Mouse (Mus musculus) naive thymus-derived CD4-positive, alpha-beta T cell, adult 2 months (primary cell): Measurements from ENCODE around the gene Gm28308.

Experiments used
- DNase-seq: peaks from one replicate; pipeline ENCODE4 v3.0.0-alpha.2; 2011; ENCODE audit warnings: low read depth

Gene Gm28308

DNA sequence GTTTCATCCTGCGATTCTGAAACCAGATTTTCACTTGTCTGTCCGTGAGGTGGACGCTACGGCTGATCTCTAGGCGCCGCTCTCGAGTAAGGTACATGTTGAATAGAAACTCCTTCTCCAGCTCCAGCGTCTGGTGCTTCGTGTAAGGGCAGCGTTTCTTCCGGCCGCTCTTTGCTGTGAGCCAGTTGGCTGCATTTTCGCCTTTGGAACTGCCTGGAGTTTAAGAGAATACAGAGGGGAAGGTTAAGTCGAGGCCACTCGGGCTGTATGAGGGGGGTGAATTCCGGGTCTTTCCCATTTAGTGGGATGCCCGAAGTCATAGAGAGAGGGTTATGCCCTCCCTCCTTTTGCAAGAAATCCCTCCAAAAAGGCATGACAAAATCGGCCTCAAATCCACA lies 19.4 kb upstream of the Gm28308 start:
- DNase-seq: no peak

DNA sequence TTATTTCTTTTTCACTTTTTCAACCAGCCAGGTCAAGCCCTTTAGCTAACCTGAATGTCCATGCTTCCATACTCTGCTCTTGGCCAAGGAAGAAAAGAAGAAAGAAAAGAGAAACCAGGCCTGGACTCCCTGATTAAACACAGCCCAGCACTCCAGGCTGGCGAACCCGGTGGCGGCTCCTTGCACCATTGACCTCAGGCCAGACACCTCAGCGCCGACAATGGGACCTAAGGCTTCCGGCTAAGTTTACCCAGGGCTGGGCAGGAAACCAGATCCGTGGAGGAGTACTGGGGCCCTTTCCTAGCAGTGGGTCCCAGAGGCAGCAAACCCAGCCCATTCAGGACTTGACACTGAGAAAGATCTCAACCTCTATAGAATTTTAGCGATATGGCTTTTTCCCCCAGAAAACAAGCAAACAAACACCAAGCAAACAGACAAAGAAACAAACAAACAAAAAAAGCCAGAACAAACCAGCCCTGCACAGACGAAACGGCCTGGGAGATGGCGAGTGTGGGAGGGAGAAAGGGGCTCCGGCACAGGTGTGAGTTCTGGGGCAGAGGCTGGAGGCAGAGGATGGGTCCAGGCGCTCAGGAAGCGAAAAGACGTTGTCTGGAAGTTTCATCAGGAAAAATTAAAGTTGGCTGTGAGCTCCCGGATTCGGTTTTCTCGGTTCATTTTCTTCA lies 18.9 kb upstream of the Gm28308 start:
- no peak for DNase-seq

DNA sequence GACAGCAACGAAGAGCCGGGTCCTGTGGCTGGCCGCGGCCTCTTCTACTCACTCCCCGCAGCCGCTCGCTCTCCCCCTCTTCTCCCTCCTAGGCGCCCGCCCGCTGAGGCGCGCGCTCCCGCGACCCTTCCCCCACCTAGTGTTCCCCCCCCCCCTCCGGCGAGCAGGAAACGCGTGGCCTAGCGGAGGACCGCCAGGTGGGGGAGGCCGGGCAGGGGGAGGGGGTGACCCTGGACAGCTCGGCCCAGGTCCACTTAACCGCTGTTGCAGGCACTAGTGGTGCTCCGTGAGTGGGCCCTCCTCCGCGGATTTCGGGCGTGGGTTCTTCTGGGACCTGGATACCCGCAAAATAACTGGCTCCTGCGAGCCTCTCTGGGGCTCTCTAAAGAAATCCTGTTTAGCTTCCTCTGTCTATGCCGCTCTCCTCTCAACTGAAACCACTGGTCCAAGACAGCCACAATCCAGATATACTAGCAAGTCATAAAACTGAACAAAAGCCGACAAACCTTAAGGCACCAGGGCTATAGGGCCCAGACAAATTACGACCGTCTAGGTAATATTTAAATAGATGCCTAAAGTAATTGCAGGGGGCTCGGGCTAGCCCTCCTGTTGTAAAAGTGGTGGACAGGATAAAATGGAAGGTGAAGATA lies 17.5 kb upstream of the Gm28308 start, which contains the start of gene Hoxa9:
Hoxa9 (minus strand) TSS at position 574 of the 650 bp plus-strand sequence.
- DNase-seq: no peak

DNA sequence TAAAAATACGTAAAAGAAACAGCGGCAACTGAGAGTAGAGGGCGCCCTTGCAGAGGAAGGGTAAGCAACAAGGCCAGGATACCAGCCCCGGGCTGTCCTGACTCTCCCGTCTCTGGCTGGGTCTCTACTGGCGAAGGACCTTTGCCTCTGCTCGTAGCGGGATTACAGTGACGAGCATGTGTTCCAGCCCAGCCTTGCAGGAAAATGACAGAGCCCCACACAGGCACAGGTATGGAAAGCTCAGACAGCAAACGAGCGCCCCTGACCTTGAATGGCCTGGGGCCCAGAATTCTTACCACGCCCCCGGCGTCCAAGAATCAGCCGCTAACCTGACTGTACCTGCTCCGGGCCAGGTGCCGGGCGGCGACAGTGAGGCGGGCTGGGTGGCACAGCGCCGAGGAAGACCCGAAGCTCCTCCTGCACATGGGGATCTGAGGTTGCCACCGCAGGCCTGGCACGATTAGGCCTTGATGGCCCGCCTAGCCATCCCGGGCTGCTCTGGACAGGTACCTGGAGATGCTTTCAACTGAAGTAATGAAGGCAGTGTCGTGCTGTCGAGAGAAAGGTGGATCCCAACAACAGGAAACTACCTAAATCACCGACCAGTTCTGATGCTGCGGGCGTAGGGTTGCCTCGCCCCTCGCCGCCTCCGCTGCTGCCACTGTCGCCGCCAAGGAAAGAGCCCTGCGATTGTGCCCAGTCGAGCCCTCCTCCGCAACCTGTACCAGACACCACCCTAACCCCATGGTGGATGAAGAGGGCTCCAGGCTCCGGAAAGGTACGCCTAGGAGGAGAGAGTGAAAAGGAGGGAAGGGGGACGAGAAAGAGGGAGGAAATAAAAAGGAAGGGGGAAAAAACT lies 16.6 kb upstream of the Gm28308 start:
- no peak for DNase-seq

DNA sequence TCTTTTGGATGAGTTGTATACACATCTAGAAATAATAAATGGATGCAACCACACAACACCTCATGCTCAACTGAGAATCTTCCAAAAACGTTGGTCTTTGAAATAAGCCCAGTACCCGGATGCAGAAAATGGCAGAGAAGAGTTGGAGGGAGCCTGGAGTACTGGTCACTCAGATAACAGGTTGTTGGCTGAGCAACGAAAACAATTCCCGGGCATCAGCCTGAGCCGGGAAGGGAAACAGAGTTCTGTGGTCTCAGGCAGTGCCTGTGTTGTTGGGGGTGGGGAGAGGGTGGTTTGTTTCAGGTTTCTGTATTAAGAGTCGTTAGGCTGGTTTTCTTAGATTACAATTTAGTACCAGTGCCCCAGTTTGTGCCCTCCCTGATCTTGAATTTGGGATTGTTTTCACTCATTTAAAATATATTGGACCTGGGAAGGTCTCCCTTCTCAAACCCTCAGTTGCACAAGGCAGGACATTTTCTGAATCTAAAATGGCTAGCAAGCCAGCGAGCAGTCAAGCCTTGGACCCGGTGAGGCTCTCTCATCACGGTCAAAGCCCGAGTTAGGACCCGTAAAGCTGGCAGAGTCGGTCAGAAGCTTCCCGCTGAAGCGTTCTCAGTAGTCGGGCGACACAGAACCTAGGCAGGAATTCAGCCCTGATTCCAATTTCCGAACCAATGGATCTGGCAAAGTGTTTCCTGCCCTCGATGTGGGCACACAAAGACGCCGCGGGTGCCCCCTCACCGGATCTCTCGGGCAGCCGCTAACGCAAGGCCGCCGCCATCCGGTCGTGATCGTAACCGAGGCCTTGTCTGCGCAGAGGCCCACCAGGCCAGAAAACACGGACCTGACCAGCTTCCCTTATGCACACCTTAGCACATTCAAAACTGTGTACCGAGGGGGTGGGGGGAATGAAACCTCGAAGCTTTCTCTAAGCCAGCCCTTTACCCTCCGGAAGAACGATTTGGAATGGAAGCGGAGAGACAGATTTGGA lies 15.6 kb upstream of the Gm28308 start:
- peak; percentile 40 for DNase-seq

DNA sequence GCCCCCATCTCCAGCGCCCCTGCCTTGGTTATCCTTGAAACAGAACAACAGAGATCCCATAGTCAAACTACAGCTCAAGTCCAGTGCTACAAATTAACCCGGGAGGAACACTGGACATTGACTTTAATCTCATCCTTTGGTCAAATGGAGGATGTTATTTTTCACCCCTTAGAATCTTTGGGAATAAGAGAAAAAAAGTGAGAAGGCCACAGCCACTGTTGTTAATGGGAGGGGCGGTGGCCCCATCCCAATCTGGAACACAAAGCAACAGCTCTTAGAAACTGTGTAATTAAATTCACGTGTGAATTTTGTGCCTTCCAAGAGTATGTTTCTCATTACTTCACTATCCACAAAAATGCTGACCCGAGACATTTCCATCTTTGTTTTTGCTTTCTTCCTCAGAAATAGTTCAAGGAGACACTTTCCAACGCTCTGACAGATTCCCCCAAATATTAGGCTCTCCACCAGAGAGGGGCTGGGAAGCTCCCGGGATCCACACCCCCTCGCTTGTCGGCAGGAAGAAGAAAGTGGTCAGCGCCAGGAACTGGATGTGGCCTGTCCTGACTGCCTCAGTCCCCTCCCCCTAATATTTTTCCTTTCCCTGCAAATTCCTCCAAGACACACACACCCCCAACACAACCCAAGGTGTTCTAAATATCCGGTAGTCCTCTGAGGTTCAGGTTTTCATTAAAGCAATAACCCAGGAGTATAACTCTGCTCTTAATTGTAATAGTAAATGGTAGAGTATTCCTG lies 14.5 kb upstream of the Gm28308 start:
- DNase-seq: no peak

DNA sequence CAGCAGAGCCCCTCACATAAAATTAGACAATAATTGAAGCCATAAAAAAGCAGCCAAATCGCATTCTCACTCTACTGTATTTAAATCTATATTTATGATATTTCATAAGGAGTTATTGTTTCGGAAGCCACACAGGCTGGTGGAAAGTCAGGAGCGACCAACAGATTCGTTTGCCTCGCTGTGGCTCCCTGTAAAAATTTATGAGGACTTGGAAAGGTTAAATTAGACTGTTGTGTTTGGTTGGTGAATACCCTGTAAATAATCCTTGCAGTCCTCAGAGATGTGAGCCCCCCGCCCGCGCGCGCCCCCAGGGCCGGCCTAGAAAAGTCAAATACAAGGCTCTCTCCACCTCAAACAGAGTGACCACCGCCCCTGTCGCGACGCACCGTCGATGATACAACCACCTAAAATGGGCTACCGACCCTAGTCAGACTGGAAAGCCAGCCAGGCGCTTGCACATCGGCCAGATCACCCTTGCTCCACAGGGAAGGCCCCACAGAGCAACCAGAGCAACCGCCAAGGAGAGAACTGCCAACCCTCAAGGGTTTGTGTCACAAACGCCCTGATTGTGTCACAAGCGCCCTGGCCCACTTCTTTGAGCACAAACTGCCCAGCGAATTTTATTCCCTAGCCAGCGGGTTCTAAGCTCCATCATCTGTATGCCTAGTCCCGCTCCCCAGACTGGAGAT lies 13.6 kb upstream of the Gm28308 start:
- DNase-seq: peak; percentile 12

DNA sequence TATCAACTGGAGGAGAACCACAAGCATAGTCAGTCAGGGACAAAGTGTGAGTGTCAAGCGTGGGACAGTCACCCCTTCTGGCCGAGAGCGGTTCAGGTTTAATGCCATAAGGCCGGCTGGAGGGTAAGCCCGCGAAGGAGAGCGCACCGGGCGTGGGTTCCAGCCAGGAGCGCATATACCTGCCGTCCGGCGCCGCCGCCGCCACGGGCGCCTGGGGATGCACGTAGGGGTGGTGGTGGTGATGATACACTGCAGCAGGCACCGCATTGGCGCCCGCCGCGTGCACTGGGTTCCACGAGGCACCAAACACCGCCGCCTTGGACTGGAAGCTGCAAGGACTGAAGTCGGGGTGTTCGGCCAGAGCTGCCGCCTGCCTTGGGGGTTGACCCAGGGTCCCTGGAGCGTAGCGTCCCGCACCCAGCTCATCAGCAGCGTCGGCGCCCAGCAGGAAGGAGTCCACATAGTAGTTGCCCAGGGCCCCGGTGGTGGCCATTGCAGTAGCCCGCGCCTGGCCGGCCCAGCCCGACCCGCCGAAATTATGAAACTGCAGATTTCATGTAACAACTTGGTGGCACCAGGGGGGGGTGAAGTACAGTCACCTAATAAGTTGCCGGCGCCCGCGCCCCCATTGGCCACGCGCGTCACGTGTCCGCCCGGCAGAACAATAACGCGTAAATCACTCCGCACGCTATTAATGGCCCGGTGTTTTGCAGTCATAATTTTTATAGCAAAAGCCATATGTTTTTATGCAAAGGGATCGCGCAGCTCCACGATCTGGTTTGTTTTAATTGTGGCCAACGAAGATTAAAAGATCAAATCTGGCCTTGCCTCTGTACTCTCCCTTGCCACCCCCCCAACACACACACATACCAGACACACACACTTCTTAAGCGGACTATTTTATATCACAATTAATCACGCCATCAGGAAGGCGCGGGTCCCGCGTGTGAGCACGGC lies 12.8 kb upstream of the Gm28308 start:
- DNase-seq: peak; percentile 23

DNA sequence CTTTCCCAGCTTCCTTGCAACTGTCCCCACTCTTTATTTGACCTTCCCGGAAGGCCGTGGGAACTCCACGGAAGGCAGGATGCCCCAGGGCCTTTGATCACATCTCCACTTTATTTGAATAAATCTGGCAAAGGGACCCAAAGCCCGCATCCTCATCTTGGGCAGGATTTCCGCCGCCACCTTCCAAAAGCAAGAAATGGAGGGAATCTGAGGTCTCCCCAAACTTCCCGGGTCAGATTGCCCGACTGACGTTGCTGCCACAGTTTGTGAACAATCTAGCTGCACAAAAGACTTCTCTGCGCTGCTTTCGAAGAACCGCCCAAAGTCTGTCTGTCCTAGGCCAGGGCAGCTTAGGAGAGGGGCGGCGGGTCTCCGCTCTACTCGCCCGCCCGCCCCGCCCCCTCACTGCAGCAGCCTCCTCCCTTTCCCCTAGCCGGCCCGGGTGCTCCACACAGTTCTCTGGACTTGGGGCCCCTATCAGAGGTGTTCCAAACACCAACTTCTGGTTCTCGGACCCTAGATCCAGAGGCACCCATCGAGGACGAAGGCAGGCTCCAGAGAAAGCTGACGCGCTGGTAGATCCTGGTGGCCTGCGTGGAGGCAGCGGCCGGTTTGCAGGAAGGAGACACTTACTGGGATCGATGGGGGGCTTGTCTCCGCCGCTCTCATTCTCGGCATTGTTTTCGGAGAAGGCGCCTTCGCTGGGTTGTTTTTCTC lies 11.9 kb upstream of the Gm28308 start:
- peak; percentile 15 for DNase-seq

DNA sequence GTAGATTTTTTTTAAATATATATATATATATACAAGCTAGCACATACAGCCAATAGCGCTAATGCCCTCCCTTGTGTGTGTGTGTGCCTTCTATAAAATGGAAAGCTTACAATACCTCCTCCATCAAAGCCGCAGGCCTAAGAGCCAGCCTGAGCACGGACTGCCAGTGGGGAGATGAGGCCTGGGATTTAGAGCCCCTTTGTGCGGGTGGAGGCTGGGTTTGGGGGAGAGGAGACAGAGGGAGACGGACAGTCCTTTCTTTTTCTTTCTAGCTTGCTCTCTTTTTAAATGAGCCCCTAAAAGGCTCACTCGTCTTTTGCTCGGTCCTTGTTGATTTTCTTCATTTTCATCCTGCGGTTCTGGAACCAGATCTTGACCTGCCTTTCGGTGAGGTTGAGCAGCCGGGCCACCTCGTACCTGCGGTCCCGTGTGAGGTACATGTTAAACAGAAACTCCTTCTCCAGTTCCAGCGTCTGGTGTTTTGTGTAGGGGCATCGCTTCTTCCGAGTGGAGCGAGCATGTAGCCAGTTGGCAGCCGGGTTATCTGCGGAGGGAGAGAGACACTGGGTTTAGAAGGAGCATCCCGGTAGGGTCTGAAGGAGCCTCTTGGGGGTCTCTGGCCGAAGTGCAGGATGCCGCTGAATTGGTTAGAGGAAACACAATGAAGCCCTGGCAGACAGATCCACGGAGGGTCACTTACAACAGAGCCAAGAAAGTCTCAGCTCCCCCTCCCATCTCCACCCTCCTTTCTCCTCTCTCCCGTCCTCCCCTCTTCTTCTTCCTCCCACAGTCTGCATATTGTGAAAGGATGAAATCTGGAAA lies 11.0 kb upstream of the Gm28308 start:
- DNase-seq: peak; percentile 14

DNA sequence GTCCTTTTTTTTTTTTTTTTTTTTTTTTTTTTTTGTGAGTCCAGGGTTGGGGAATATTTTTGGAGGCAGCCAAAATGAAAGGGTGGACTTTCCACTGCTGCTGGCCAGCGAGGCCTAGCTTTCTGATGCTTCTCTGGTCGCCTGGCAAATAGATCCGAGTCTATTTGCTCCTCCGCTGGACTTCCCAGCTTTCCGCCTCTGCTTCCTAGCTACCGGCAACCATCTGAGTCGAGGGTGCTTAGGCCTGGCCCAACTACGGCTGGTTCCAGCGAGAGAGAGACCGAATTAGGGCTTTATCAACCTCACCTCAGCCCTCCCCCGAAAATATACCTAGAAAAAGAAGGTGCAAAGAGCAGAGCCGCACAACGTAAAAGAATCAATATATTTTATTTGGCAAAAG lies 9.6 kb upstream of the Gm28308 start:
- peak; percentile 4 for DNase-seq

DNA sequence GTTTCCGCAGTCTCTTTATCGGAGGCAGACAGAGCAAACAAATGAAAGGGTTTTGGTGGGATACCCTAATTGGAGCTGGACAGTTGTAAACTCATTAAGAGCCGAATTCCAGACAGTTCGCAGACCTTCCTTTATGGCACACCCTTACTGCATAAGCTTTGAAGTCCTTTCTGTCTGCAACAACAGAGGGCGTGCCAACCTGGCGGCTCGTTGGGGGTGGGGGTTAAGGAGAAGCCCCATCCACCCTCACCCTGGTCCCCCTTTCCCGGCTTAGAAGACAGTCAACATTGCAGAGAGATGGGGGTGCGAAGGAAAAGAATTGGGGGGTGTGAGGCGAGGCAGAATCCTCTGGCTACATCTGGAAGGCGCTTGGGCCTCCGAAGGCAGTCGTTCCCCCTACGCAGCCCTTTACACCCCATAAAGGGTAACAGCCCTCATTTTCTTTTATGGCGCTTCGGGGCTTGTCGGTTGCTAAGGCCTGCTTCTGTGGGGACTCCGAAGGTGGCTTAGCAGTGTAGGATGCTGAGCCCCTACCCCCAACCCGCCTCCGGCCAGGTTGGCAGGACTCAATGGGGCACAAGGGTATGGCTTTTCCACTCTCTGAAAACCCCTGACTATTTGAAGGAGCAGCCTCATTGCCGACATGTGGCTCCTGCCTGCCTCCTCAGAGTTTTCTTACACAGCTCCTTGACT lies 9.0 kb upstream of the Gm28308 start:
- peak; percentile 28 for DNase-seq

DNA sequence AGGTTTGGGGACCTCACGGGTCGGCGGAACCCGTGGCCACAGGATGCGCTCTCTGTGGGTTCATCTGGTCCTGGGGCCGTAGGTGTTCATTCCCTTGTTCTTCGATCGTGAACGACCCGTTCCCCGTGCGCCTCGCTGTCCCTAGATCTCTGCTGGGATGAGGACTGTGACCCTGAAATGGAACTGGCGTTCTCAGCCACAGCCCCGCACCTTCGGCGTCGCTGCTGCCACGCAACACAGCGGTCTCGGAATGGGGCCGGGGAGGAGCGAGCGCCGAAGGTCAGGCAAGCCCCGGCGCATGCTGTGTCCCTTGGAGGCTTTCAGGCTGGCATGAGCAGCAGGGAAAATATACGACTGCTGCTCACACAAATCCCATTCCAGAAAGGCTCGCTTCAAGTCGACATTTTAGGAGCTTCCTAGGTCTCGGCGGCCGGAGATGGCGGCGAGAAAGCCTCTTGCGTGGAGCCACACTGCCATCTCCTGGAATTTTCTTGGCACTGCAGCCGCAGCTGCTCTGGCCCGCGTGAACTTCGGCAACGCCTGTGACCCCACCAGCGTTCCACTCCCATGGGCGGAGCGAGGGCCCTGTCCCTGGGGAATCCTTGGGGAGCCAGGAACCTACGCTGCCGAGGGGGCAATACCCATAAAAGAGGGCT lies 8.3 kb upstream of the Gm28308 start, which contains the start of gene Hoxa7:
Hoxa7 (minus strand) TSS at position 518 of the 656 bp plus-strand sequence.
- peak; percentile 91 for DNase-seq

DNA sequence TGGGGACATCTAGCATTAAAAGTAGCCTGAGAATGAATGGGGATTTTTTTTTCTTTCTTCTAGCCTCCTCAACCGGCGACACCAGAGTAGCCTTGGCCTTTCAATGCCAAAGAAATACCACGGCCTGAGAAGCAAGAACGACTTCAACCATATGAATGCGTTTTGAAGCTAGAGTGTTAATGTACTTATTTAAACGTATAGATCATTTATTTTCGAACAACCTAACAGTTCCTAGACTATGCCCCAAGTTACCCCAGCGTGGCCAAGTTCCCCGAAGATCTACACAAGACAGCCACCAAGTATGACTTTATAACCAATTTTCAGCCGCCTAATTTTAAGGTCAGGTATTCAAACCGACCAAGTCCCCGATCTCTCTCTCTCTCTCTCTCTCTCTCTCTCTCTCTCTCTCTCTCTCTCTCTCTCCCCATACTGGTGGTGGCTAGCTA lies 7.7 kb upstream of the Gm28308 start:
- peak; percentile 55 for DNase-seq

DNA sequence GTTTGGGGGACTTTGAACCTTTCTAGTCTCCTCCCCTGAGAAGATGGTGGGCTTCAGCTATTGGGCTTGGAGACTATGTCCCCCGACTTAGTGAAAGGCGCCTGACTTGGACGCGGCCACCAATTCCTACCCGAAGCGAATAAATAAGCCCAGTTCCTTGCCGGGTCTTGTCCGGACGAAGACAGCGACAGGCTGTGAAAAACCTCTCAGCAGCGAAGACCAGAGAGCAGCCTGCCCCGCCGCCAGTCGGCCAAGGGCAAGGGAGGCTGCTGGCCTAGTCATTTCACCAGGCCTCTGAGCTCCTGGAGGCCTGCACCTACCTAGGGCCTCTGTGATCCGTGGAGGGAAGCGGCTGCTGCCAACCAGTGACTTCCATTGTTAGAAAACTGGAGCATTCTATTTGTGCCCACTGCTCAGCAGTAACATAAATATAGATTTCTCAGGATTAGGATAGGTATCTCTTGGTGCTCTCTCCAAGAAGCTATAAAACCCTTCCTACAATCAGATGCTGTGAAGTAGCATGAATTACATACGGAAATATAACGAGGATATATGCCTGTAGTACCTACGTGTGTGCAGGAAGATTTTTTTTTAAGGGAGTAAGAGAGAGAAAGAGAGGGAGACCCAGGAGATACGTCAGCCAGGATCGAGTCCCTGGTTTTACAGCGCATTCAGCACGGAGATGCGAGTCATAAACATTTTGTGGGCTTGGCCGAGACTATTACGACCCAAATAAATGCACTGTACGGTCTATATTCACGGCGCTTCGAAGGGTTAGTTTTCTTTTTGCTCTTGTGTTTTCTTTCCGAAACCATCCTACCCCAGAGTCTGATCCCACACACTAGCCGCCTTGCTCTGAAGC lies 7.1 kb upstream of the Gm28308 start:
- DNase-seq: peak; percentile 41
